Comparison of ENCODE assay signal across 8 mouse cellular contexts in genomic region chr7:19851858-19852570, GRCm38 (mm10). TPM values are rescaled to one million over a fixed set of nuclear protein-coding genes. Genes with fewer than 3 reads are reported as not detected.
DNase-seq lines count a peak whose midpoint lies in the region; ATAC-seq lines count a peak whose summit lies in the region.

Gm19345 (plus strand) TSS chr7:19852003.

- peak; percentile 69 for ATAC-seq in frontal cortex, adult (ENCODE audit: low TSS enrichment)

- intact Hi-C loops in gastrocnemius, postnatal 14 days (cut with DNase I; ENCODE audit: low total_unique reads), result no loop called here

- no peak for DNase-seq in frontal cortex, postnatal 25 days (ENCODE audit: low spot score in 2 of 2)
- DNase-seq in thymus, postnatal 14 days, result peak; percentile 61
- DNase-seq in thymus, postnatal 25 days, result no peak
- peak; percentile 27 to 40 for DNase-seq in layer of hippocampus, postnatal 25 days (ENCODE audit: extremely low spot score in 1 of 2, low spot score in 1 of 2)
- peak; percentile 30 for DNase-seq in neural tube, embryonic 10.5 days (ENCODE audit: extremely low spot score, low spot score)
- no peak for DNase-seq in ovary, postnatal 10 days (ENCODE audit: low spot score)
- no peak for DNase-seq in gastrocnemius, postnatal 14 days

RNA-seq across cellular contexts. Expression of gene Gm19345, which starts in this region (rescaled TPM):
- 1 to 10 TPM; 1.8 to 2.9 TPM for total RNA-seq in layer of hippocampus, postnatal 25 days (2021)
- total RNA-seq in gastrocnemius, postnatal 14 days (2021), result not detected

Comparison
In these comparisons a context has a peak if more than half of its experiments do, and no peak if none do; other contexts are left out.
1. DNase-seq: peak in thymus, postnatal 14 days (single experiment), layer of hippocampus, postnatal 25 days (2 of 2) and neural tube, embryonic 10.5 days (single experiment); none in frontal cortex, postnatal 25 days (0 of 2), thymus, postnatal 25 days (single experiment), ovary, postnatal 10 days (single experiment) and gastrocnemius, postnatal 14 days (single experiment).